Comparison of ENCODE assay signal across 10 mouse cellular contexts in the genomic region with DNA sequence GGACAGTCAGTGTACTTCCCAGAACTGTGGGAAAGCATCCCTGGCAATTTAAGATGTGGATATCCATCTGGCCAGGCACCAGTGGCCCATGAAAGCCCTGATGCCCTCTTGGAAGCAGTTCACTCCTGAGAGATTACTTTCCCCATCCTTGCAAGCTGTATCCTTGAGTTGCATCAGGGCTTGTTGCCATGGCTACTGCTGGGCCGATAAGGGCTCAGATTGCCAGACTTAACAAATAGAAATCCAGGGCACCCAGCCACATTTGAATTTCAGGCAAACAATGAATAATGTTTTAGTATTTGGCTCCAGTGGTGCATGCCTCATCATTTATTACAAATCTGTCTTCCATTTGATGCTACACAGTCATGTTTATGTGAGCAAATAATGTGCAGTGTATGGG.
A peak's percentile ranks its signal among the peaks of the same experiment; 100 is the strongest.
DNase-seq lines count a peak whose midpoint lies in the region; ATAC-seq and TF ChIP-seq lines count a peak whose summit lies in the region.
"Had no signal": no experiment of that assay in that cellular context is flagged by ENCODE, and none has a peak within 500 bp of the region (broad histone marks: within the 10 kb centered on the region; RNA-seq: fewer than 3 reads in every experiment).

No protein-coding gene starts in this region.

- no peak for DNase-seq in frontal cortex, postnatal 14 days (ENCODE audit: low spot score in 2 of 2)
- DNase-seq in ovary, adult 18-20 months (ENCODE audit: low spot score) = peak; percentile 69
- DNase-seq in ovary, postnatal 14 days (ENCODE audit: low spot score) = no peak
- no peak for DNase-seq in gastrocnemius, adult 2 months
- DNase-seq: thymus, adult 2 months had no signal

- WGBS in hindbrain, embryonic 16.5 days = 7% methylated on average over 1 of the region's 1 CpGs
- 11% methylated on average over 1 of the region's 1 CpGs for WGBS in midbrain, embryonic 15.5 days

- no peak overlapping the region for H3K9ac ChIP-seq in hindbrain, embryonic 16.5 days (ENCODE audit: low read depth, low read length)
- no peak overlapping the region for H3K9ac ChIP-seq in midbrain, embryonic 15.5 days

- H3K36me3 ChIP-seq in hindbrain, embryonic 16.5 days (ENCODE audit: control insufficient read depth, insufficient read depth, low read length) = no peaks in the 10 kb centered on the region
- H3K36me3 ChIP-seq in midbrain, embryonic 15.5 days (replicated peaks) = no peaks in the 10 kb centered on the region

- peak; percentile 59; the same call in 1 of the 2 replicates for ATAC-seq in frontal cortex, adult (ENCODE audit: low TSS enrichment)
- peak; percentile 73 for ATAC-seq in hindbrain, embryonic 16.5 days
- peak; percentile 86 for ATAC-seq in midbrain, embryonic 15.5 days (replicated peaks)
- ATAC-seq in erythroid progenitor cell, adult 5-6 weeks (replicated peaks; ENCODE audit: low FRiP score, poor library complexity, severe bottlenecking) = no peak

- H3K27ac ChIP-seq in hindbrain, embryonic 16.5 days (ENCODE audit: low read depth, low read length) = 0 out of 2 replicates have a peak overlapping the region, but pooled peaks have one; percentile 20
- peak overlapping the region; percentile 61 for H3K27ac ChIP-seq in midbrain, embryonic 15.5 days
- H3K27ac ChIP-seq in gastrocnemius, adult 2 months = no peak overlapping the region

- no peaks in the 10 kb centered on the region for H3K9me3 ChIP-seq in hindbrain, embryonic 16.5 days (ENCODE audit: control insufficient read depth, low read length)
- no peaks in the 10 kb centered on the region for H3K9me3 ChIP-seq in midbrain, embryonic 15.5 days

- H3K4me1 ChIP-seq in hindbrain, embryonic 16.5 days (ENCODE audit: control insufficient read depth, insufficient read depth, low read depth, low read length) = peaks cover 9% of the 10 kb centered on the region
- peaks cover 17% of the 10 kb centered on the region for H3K4me1 ChIP-seq in midbrain, embryonic 15.5 days

- intact Hi-C loops in gastrocnemius, adult 2 months (cut with DNase I) = no loop called here

- H3K4me3 ChIP-seq in hindbrain, embryonic 16.5 days (ENCODE audit: low read length) = no peak overlapping the region
- H3K4me3 ChIP-seq in midbrain, embryonic 15.5 days = no peak overlapping the region
- H3K4me3 ChIP-seq in gastrocnemius, adult 2 months = no peak overlapping the region
- H3K4me3 ChIP-seq: myocyte had no signal

- H3K4me2 ChIP-seq in hindbrain, embryonic 16.5 days (ENCODE audit: low read length) = no peak overlapping the region
- H3K4me2 ChIP-seq in midbrain, embryonic 15.5 days = no peak overlapping the region

- no peak for TF ChIP-seq CTCF in gastrocnemius, adult 2 months (IDR thresholded peaks at IDR 0.05)

- H3K27me3 ChIP-seq in hindbrain, embryonic 16.5 days (replicated peaks; ENCODE audit: control insufficient read depth, insufficient read depth, low read length) = no peaks in the 10 kb centered on the region
- H3K27me3 ChIP-seq in midbrain, embryonic 15.5 days (replicated peaks) = no peaks in the 10 kb centered on the region
